In the genomic region with DNA sequence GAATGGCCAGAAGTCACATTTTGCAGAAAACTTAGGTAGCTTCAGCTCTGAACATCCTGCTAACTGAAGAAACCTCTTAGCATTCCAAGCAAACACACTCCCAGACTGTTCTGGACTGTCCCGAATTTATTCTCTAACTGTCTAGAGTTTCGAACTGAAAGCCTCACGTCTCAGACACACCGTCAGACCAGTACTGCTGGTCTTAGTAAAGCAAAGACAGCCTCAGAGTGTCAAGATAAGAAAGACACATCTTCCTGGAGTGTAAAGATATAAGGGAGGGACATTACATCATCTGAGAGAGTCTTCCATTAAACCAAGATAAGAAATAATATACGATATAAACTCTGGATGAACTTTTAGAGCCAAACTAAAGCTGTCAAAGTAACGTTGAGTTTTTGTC, we compare ENCODE assay signal across 28 mouse cellular contexts.
DNase-seq lines count a peak whose midpoint lies in the region; ATAC-seq and TF ChIP-seq lines count a peak whose summit lies in the region.
"Had no signal": no experiment of that assay in that cellular context is flagged by ENCODE, and none has a peak within 500 bp of the region (broad histone marks: within the 10 kb centered on the region; RNA-seq: fewer than 3 reads in every experiment).

No protein-coding gene starts in this region.

- WGBS in heart, embryonic 15.5 days, result 32% methylated on average over 6 of the region's 6 CpGs
- 39% methylated on average over 6 of the region's 6 CpGs for WGBS in kidney, postnatal 0 days
- WGBS in stomach, embryonic 14.5 days, result 28% methylated on average over 6 of the region's 6 CpGs
- WGBS in stomach, postnatal 0 days, result 26% methylated on average over 6 of the region's 6 CpGs

- H3K27ac ChIP-seq in heart, embryonic 15.5 days, result 0 out of 2 replicates have a peak overlapping the region, but pooled peaks have one; percentile 10
- H3K27ac ChIP-seq in kidney, postnatal 0 days, result no peak overlapping the region
- no peak overlapping the region for H3K27ac ChIP-seq in stomach, embryonic 14.5 days (ENCODE audit: low read length)
- H3K27ac ChIP-seq in stomach, postnatal 0 days (replicated peaks), result no peak overlapping the region
- H3K27ac ChIP-seq: embryonic facial prominence, embryonic 10.5 days; embryonic facial prominence, embryonic 15.5 days; forebrain, embryonic 12.5 days; hindbrain, embryonic 14.5 days; midbrain, embryonic 12.5 days; neural tube, embryonic 12.5 days had no signal

- no peaks in the 10 kb centered on the region for H3K36me3 ChIP-seq in heart, embryonic 15.5 days
- no peaks in the 10 kb centered on the region for H3K36me3 ChIP-seq in kidney, postnatal 0 days (ENCODE audit: insufficient read depth, low read length)
- H3K36me3 ChIP-seq in stomach, embryonic 14.5 days (ENCODE audit: control insufficient read depth, insufficient read depth, low read length), result no peaks in the 10 kb centered on the region
- H3K36me3 ChIP-seq in stomach, postnatal 0 days (ENCODE audit: control insufficient read depth, insufficient read depth, low read length), result no peaks in the 10 kb centered on the region
- H3K36me3 ChIP-seq: embryonic facial prominence, embryonic 10.5 days; embryonic facial prominence, embryonic 15.5 days; forebrain, embryonic 12.5 days; midbrain, embryonic 12.5 days; neural tube, embryonic 12.5 days had no signal

- ATAC-seq in heart, embryonic 15.5 days (replicated peaks; ENCODE audit: insufficient number of reproducible peaks, insufficient read depth, low FRiP score, low read depth), result no peak
- no peak for ATAC-seq in kidney, postnatal 0 days (replicated peaks; ENCODE audit: low FRiP score, low read depth)
- no peak for ATAC-seq in stomach, embryonic 14.5 days (ENCODE audit: insufficient number of reproducible peaks, insufficient read depth, low FRiP score, low read depth)
- ATAC-seq in stomach, postnatal 0 days (ENCODE audit: low FRiP score, low TSS enrichment), result no peak
- ATAC-seq: forebrain, postnatal 0 days had no signal

- no peak overlapping the region for H3K9ac ChIP-seq in heart, embryonic 15.5 days
- no peak overlapping the region for H3K9ac ChIP-seq in kidney, postnatal 0 days (ENCODE audit: low read depth, low read length)
- H3K9ac ChIP-seq in stomach, embryonic 14.5 days (replicated peaks; ENCODE audit: low read depth, low read length), result 0 out of 2 replicates have a peak overlapping the region, but pooled peaks have one; percentile 1
- H3K9ac ChIP-seq in stomach, postnatal 0 days (ENCODE audit: low read length), result no peak overlapping the region
- H3K9ac ChIP-seq: embryonic facial prominence, embryonic 15.5 days; forebrain, embryonic 12.5 days; forebrain, postnatal 0 days; hindbrain, embryonic 14.5 days; midbrain, embryonic 12.5 days; neural tube, embryonic 12.5 days had no signal

- no peak overlapping the region for H3K4me2 ChIP-seq in heart, embryonic 15.5 days
- H3K4me2 ChIP-seq in kidney, postnatal 0 days (ENCODE audit: low read length), result no peak overlapping the region
- no peak overlapping the region for H3K4me2 ChIP-seq in stomach, embryonic 14.5 days (replicated peaks; ENCODE audit: low read depth, low read length)
- no peak overlapping the region for H3K4me2 ChIP-seq in stomach, postnatal 0 days (replicated peaks; ENCODE audit: low read depth)
- H3K4me2 ChIP-seq: embryonic facial prominence, embryonic 15.5 days; forebrain, embryonic 12.5 days; hindbrain, embryonic 14.5 days; midbrain, embryonic 12.5 days; neural tube, embryonic 12.5 days had no signal

- H3K4me3 ChIP-seq in heart, embryonic 15.5 days, result no peak overlapping the region
- H3K4me3 ChIP-seq in kidney, postnatal 0 days (replicated peaks; ENCODE audit: low read depth, low read length), result no peak overlapping the region
- no peak overlapping the region for H3K4me3 ChIP-seq in stomach, embryonic 14.5 days (ENCODE audit: low read depth, low read length)
- H3K4me3 ChIP-seq in stomach, postnatal 0 days (ENCODE audit: low read depth, low read length), result no peak overlapping the region
- H3K4me3 ChIP-seq: embryonic facial prominence, embryonic 10.5 days; embryonic facial prominence, embryonic 15.5 days; forebrain, embryonic 12.5 days; megakaryocyte, embryonic 14.5 days; midbrain, embryonic 12.5 days; myocyte; neural tube, embryonic 12.5 days had no signal

- TF ChIP-seq EP300 in stomach, postnatal 0 days (optimal IDR thresholded peaks at IDR 0.05), result no peak

- no peaks in the 10 kb centered on the region for H3K9me3 ChIP-seq in heart, embryonic 15.5 days (replicated peaks)
- no peaks in the 10 kb centered on the region for H3K9me3 ChIP-seq in kidney, postnatal 0 days (replicated peaks; ENCODE audit: low read length)
- H3K9me3 ChIP-seq in stomach, embryonic 14.5 days (ENCODE audit: control insufficient read depth, low read depth, low read length), result no peaks in the 10 kb centered on the region
- H3K9me3 ChIP-seq in stomach, postnatal 0 days (ENCODE audit: control insufficient read depth, low read length), result no peaks in the 10 kb centered on the region
- H3K9me3 ChIP-seq: embryonic facial prominence, embryonic 10.5 days; embryonic facial prominence, embryonic 15.5 days; forebrain, embryonic 12.5 days; midbrain, embryonic 12.5 days; neural tube, embryonic 12.5 days had no signal

- no peaks in the 10 kb centered on the region for H3K27me3 ChIP-seq in heart, embryonic 15.5 days
- H3K27me3 ChIP-seq in kidney, postnatal 0 days (ENCODE audit: insufficient read depth, low read length), result no peaks in the 10 kb centered on the region
- H3K27me3 ChIP-seq in stomach, embryonic 14.5 days (ENCODE audit: control insufficient read depth, insufficient read depth, low read length), result no peaks in the 10 kb centered on the region
- H3K27me3 ChIP-seq in stomach, postnatal 0 days (ENCODE audit: control insufficient read depth, insufficient read depth, low read length), result no peaks in the 10 kb centered on the region
- H3K27me3 ChIP-seq: embryonic facial prominence, embryonic 15.5 days; forebrain, embryonic 12.5 days; megakaryocyte, embryonic 14.5 days; midbrain, embryonic 12.5 days; neural tube, embryonic 12.5 days had no signal

- DNase-seq in heart, adult 11 months, result no peak
- peak; percentile 36 for DNase-seq in kidney, postnatal 0 days (ENCODE audit: low spot score)
- DNase-seq in kidney, adult 11 months, result no peak
- no peak for DNase-seq in stomach, postnatal 0 days (ENCODE audit: low spot score)
- DNase-seq in cerebellum, postnatal 25 days, result no peak
- DNase-seq: adrenal gland, postnatal 25 days; cerebellum, adult 2 months; cerebellum, postnatal 14 days; forebrain, postnatal 0 days; kidney, adult 9 months; layer of hippocampus, postnatal 36 days; left cerebral cortex, postnatal 4 days; lung, adult 2 months; lung, postnatal 36 days; right cerebral cortex, adult 18-20 months; spleen, adult 18-20 months; thymus, adult 2 months; thymus, postnatal 36 days had no signal

- H3K4me1 ChIP-seq in heart, embryonic 15.5 days (replicated peaks), result peaks cover 49% of the 10 kb centered on the region
- H3K4me1 ChIP-seq in kidney, postnatal 0 days (replicated peaks; ENCODE audit: insufficient read depth, low read length), result peaks cover 7% of the 10 kb centered on the region
- peaks cover 22% of the 10 kb centered on the region; the same call in 1 of the 2 replicates for H3K4me1 ChIP-seq in stomach, embryonic 14.5 days (ENCODE audit: control insufficient read depth, insufficient read depth, low read length)
- H3K4me1 ChIP-seq in stomach, postnatal 0 days (replicated peaks; ENCODE audit: control insufficient read depth, insufficient read depth), result peaks cover 6% of the 10 kb centered on the region; the same call in 1 of the 2 replicates
- H3K4me1 ChIP-seq: megakaryocyte, embryonic 14.5 days had no signal

- no peak for TF ChIP-seq CTCF in kidney, postnatal 0 days (IDR thresholded peaks at IDR 0.05; ENCODE audit: low read depth)
- TF ChIP-seq CTCF in stomach, postnatal 0 days (IDR thresholded peaks at IDR 0.05; ENCODE audit: low read depth), result no peak
